Mouse (Mus musculus) lung, postnatal 25 days (tissue): ENCODE results near the gene Rbm6.
A peak's percentile ranks its signal among the peaks of the same experiment; 100 is the strongest.

Experiments
- DNase-seq: peaks from one replicate; pipeline ENCODE4 v3.0.0; 2022; ENCODE audit warnings: low spot score

Rbm6 gene

DNA sequence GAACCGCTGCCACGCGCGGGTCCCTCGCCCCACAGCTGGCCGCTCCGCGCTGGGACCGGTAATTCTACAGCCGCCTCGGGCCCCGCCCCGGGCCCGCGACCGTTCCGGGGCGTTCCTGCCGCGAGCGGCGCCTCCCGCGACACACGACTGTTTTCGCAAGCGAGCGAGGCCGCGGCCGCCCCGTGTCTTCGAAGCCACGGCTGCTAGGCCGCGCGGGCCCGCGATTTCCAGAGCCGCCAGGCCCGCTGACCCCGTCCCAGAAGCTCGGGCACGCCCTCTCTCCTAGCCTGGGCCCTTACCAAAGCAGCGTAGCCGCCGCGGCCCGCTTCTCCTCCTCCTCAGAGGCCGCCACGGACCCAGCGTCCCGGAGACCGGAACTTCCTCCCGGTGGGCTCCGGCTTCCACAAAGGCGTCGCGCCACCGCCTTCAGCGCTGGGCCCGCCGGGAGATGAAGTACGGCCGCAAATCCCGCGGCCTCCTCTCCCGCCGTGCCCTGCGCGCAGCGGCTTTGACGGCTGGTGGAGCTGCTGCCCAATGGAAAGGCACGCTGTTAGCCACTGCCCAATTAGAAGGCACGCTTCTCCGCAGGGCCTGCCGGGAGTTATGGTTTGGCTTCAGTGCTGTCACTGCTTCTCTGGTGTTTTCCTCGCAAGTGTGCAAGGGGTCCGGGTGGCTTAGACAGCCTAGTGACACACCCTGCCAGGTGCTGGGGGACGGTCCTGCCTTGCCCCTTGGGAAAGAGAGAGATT lies 513 bp downstream of the Rbm6 start:
- peak; percentile 96 for DNase-seq

DNA sequence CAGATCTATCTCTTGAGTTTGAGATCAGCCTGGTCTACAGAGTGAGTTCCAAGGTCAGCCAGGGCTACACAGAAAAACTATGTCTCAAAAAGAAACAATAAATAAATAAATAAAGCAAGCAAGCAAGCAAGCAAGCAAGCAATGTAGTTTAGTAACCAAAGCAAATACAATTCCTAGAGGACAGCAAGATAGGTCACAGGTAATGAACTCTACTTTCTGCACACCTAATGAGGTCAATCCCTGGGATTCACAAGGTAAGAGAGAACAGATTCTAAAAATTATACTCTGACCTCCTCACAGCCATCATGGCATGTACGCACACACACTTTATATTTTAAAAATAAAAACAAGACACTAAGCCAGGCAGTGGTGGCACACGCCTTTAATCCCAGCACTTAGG lies 7.0 kb downstream of the Rbm6 start:
- no peak for DNase-seq

DNA sequence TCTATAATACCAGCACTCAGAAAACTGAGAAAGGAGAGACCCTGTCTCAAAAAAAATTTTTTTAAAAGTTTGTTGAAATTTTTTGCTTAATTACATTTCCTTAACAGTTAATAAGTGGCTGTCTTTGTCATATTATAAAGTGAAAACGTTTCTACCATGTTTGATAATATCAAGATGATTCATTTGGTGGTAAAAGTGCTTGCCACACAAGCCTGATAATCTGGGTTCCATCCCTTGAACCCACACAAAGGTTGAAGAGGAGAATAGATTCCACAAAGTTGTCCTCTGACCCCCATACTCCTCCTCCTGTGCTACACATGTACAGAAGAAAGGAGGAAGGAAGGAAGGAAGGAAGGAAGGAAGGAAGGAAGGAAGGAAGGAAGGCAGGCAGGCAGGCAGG lies 8.5 kb downstream of the Rbm6 start:
- DNase-seq = no peak

DNA sequence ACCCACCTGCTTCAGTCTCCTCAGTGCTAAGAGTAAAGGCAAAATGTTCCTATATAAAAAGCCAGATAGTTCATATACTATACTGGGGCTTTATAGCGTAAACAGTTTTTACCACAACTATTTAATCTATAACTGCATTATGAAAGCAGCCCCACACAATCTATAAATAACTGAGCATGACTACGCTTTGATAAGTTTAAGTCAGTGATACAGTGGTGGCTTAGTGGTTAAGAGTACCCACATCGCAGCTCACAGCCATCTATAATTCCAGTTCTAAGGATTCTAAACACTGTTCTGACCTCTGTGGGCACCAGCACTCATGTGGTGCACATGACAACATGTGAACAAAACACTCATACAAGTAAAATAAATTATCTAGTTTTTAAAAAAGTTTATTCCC lies 14.7 kb downstream of the Rbm6 start:
- DNase-seq = no peak

DNA sequence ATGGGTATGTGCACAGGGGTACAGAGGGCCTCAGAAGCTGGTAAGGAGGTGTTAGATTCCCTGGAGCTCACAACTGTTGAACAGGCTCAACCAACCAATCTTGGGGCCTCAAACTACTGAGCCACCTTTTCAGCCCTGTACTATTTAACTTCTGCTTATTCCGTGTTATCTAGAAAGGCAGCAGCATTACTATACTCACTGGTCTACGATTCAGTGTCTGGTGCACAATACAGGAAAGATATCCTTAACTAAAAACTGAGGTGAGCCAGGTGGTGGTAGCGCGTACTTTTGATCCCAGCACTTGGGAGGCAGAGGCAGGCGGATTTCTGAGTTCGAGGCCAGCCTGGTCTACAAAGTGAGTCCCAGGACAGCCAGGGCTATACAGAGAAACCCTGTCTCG lies 24.1 kb downstream of the Rbm6 start:
- no peak for DNase-seq

DNA sequence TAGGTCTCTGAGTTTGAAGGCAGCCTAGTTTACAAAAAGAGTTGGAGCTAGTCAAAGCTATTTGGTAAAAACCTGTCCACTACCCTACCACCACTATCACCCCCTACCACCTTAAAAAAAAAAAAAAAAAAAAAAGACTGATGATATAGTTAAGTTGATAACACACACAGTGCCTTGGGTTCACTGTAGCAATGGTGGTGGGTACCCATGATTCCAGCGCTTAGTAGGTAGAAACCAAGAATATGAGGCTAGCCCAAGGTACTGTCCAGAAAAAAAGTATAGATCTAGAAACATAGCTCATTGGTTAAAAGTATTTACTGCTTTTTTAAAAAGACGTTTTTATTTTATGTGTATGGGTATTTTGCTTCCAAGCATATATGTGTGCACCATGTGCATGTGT lies 30.3 kb downstream of the Rbm6 start:
- DNase-seq = no peak

DNA sequence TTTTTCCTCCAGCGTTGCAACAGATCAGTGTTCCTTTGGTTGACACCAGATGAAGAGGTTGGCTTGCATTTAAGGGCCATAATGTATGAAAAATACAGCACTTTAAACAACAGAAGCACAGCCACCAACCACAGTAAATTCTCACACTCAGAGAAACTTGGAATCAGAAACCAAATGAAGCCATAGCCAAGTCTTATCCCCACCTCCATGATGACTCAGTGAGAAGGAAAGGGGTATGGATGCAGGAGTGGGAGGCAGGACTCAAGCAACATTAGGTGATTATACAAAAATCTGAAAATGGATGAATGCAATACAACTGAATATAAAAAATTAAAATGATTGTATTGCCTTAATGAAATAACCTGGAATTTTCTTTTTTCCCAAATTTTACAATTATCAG lies 34.2 kb downstream of the Rbm6 start:
- DNase-seq = no peak

DNA sequence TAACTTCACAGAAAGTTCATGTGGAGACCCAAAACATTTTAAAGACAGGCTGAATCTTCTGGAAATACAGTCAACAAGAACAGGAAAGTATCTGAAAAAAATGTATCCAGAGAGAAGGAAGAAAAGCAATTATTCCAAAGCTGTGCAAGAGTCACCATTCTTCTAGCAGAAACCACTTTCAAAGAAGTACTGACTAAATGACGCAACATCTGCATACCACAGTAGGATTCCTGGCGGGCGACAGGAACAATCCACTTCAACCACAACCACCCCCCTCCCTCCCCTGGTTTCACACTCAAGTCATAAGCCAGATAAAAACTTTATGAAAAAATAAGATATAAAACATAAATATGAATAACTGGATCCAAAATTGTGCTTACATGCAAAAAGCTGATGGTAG lies 39.2 kb downstream of the Rbm6 start:
- peak; percentile 70 for DNase-seq

DNA sequence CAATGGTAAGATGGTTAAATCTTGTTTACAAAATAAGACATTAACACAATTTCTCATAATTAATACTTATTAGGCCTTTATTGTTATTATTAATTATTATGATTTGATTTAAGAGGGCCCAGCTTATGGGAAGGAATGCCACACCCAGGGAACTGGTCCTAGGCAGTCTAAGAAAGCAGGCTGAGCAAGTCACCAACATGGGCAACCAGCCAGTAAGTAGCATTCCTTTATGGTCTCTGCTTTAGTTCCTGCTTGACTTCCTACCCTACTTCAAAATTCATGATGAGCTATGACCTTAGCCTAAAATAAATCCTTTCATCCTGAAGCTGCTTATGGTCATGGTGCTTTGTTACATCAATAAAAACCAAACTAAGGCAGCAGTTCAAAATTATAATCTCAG lies 41.3 kb downstream of the Rbm6 start:
- peak; percentile 13 for DNase-seq

DNA sequence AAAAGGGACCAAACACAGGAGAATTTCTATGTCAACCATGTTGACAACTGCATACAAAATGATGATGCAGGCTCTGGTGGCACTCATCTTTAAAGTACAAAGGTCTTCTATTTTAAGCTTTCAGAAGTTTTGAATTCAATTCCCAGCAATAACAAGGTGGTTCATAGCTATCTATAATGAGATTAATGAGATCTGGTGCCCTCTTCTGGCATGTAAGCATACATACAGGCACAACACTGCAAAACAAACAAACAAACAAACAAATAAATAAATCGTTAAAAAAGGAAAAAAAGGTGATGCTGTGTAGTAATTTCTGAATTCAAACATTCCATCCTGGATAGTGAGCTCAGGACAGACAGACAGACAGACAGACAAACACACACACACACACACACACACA lies 60.9 kb downstream of the Rbm6 start:
- no peak for DNase-seq

DNA sequence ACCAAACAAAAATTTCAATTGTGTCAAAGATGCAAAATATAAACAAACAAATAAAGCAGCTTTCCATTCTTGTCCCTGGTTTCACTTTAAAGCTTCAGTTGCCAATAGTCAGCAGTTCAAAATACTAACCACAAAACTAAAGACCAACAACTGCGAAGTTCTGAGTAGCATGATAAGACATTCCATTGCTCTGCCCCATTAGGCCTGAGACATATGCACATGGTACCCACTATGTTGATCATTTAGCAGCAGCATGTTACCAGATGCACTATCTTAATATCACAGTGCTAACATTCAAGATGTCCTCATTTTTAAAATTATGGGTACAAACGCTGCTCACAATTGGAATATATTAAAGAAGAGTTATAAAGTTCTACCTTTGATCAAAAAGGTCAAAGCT lies 62.1 kb downstream of the Rbm6 start:
- no peak for DNase-seq

DNA sequence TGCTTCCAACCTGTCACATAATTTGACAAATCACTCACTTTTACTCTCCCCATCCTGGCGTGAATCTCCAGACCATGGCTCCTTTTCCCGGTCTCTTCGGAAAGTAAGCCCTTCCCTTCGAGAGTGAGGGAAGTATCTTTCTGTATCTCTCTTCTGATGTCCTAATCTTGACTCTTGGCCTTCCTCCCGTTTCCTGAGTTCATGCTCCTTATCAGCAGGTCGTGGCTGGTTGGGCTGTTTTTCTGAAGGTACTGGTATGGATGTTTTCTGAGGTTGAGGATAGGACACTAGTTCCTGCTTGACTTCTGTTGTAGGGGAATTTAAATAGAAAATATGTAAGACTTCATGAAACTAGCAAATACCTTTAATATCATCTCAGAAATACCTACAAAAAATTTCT lies 81.3 kb downstream of the Rbm6 start:
- no peak for DNase-seq

DNA sequence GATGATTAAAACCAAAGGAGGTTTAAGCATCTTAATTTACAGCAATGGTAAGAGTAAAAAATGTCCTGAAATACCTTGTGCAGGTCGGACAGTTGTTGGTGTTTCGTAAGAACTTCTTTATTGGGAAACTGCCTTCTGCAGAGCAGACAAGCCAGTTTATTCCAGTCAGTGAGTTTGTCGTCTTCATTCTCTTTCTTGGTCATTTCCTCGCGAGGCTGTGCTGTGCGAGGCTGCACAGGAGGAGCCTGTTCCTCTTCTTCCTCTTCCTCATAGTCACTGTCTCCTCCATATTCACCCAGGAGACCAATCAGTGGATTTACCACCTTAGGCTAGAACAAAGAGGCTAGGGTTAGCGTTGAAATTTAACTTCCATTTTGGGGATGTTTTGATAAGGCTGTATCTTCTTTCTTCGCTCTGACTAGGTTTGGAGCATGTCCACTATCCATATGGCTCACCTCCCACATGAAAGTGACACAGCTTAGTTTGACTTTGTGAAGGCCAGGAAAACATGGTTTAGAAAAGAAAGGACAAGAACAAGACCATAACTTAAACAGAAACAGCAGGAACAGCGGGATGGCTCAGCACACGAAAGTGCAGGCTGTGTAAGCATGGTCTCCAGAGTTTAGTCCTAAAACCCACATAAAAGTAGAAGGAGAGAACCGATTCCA lies 90.4 kb downstream of the Rbm6 start:
- DNase-seq = no peak

DNA sequence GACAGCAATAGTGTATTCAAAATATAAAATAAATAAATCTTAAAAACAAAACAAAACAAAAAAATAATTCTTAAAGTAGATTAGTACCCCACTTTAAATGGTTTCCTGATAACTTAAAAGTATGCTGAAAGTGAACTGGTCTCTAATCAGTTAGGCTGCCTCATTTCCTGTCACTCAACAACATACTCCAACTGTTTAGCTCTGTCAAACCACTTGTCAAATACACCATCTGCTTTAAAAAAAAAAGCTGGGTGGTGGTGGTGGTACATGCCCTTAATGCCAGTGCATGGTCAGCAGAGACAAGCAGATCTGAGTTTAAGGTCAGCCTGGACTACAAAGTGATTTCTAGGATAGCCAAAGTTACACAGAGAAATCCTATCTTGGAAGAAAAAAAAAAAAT lies 96.2 kb downstream of the Rbm6 start:
- DNase-seq = no peak

DNA sequence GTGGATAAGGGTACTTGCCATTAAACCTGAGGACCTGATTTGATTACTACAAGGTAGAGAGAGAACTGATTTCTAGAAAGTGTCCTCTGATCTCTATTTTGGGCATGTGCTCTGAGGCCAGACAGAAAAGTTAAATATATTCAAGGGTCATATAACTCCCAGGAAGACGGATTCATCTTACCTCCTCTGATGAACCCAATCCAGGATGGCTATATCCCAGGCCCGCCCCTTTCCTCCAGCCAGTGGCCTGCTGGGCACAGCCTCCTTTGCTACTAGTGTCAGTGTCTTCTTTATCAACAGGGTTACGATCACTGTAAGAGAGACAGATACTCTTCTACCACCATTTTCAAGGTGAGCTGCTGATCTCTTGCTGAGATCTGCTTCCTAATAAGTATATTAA lies 98.6 kb downstream of the Rbm6 start:
- no peak for DNase-seq

DNA sequence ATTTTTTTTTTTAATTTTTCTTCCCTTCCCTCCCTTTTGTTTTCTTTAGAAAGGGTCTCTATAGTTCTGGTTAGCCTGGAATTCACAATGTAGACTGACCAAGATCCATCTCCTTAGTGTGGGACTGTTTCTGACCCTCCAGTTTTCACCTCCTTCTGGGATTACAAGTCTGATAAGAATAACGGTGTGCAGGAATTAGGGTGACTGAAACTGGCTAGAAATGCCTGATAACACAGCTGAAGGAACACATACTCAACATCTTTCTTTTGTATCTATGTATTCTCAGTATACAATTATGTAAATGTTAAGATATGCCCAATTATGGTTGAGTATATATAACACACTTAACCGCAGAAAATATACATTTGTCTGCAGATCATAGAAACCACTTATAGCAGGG lies 101.3 kb downstream of the Rbm6 start:
- DNase-seq = no peak

DNA sequence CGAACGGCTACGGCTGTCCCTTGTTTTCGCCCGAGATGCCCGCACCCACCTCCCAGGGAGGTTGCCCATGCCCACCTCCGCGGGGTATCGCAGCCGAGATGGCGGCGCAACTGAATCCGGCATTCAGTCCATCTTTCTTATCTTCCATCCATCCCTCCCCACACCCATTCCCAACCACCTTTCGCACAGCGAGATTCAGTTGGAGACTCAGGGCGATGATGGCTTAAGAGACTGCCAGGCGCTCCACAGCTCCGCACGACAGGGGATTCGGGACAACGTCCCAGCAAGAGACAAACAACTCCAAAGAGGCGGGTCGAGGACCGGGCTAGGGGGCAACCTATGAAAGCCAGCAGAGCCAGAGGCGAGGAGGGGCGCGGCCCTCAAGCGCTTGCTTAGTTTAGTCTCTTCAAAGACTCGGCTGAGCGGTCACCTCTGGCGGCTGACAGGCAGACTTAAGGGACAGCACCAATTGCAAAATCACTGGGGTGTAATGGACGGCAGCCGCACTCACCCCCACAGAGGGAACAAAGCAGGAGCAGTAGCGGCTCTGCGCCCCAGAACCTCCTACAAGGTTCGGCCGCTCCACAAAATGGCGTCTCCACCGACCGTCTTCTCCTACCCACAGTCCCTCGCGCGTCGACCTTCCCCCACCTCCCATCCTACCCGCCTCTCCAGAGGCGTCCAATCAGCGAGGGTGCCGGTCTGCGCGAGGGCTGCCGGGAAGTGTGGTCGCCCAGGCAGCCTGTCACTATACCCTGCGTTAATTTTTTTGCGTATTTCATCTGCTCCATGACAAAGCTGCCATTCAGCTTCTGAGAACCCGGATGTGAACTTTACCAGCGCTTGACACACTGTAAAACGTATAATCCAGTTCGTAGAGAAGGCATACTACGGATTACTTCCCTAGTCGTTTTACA lies 102.4 kb downstream of the Rbm6 start, which contains the start of gene Rbm5:
TSS of gene Rbm5 (minus strand) at position 623 of the 917 bp plus-strand sequence.
- peak; percentile 96 for DNase-seq

DNA sequence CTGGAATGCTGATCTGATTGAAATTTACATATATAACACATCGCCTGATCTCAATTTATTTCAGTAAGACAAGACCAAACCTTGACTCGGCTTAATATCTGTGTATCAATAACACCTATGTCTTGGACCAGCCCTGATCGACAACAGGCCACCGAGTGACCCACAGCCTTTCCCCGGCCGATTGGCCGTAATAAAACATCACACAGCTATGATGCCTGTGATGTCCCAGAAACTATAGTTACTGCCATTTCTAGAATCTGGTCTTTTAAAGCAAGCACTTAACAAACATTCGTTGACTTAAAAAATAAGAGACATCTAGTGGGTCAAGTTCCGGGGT lies 103.0 kb downstream of the Rbm6 start:
- no peak for DNase-seq

DNA sequence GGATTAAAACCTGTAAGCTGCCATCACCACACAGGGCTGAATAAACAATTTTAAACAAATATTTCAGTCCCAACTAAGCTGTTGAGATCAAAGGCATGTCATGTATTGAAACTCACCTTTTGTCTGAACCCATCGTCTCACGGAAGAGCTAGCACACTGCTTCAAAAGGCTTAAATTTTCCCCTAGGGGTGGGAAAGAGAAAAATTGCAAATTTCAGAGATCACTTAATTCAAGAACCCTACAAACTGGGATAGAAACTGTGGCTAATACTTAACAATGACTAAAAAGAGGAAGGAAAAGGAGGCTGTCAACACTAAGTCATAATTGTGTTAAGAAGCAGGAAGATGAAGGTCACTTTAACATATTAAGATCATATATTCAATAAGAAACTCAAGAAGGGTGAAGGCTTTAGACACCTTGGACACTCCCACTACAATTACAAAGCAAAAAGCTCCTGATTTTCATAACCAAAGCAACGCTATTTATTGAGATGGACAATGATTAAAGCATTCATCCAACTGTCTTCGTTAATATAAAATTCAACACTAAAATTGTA lies 103.5 kb downstream of the Rbm6 start:
- DNase-seq = no peak

DNA sequence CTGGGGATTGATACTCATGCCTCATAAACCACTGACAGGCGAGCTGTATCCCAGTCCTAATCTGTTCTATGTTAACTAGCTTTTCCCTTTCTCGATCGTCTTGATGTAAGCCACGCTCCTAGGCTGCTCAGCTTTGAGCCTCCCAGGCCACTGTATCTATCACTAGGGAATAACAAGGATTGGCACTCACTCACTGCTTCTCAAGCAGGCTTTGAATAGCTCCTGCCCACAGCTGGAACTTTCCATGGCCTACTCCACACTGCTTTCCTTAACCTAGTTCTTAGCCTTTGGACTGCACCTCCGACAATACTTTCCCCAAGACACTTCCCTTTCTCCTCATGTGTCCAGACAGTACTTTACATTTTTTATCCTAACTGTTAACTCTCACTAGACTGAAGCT lies 104.2 kb downstream of the Rbm6 start:
- no peak for DNase-seq

DNA sequence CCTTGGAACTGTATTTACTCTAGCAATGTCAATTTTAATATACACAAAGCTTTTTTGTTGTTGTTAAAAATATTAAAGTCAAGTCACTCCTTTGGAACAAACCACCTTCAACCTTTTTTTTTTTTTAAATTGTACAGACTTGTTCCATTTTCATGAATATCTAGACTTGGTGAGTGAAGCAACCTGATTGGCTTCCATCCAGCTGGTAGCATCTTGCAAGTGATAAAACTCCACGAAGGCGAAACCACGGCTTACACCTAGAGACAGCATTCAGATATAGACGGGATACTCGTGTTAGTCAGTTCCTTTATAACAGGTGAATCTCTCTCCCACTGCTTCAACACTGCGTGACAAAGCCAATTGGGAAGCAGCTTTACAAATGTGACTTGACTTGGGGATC lies 113.4 kb downstream of the Rbm6 start:
- DNase-seq = no peak

DNA sequence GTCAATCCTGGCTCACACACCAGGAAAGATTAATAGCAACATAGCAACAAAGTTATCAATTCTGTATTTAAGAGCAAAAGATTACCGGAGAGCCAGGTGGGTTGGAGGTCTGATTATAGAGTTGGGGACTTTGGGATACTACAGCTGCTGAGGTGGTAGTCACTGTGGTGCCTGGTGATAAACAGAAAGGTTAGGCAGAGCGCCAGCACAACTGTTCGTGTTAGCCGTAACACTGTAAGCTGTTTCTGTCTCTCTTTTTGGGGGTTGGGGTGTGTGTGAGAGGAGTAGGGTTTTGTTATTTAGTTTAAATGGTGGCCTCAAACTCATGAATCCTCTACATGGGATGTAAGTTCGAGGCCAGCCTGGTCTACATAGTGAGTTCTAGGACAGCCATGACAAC lies 122.7 kb downstream of the Rbm6 start:
- no peak for DNase-seq

DNA sequence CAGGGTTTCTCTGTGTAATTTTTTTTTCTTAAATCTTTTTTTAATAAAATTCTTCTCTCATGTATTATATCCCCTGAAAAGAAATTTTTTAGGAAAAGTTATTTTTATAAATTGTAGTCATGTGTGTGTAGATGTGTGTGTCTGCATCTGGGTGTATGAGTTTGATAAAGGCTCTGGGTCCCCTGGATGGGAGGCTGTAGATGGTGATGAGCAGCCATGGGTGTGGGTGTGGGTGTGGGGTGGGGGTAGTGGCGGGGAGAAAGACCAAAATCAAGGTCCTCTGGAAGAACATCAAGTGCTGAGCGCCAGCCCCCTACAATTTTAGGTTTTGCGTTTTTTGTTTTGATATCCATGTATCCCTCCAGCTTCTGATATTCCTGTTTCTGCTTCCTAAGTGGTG lies 125.0 kb downstream of the Rbm6 start:
- DNase-seq = no peak
